Mouse (Mus musculus) 3134 (cell line): ENCODE measurements around the gene Gm17428.
"Not testable (repeated sequence)": the region's sequence is repeated elsewhere in the genome, so short reads cannot be mapped to it uniquely, and the experiment has no call there.

Source experiments
- DNase-seq: peaks from one replicate; pipeline ENCODE4 v3.0.0-alpha.2; 2011; ENCODE audit warnings: low spot score; ENCODE audit not compliant: insufficient read length; ENCODE audit errors: extremely low read depth

Gm17428 gene

GRCm38 (mm10) chr14:54976633-54977032 lies at the start of gene Gm17428:
Gene Gm17428 (plus strand): TSS chr14:54976933.
- no peak for DNase-seq

- no peak for DNase-seq
Measured at GRCm38 (mm10) chr14:54927296-54927695, 49.4 kb upstream of the Gm17428 start.

- DNase-seq = no peak
Measured at GRCm38 (mm10) chr14:54929801-54930200, 46.9 kb upstream of the Gm17428 start.

GRCm38 (mm10) chr14:54930431-54930830 lies 46.3 kb upstream of the Gm17428 start:
- no peak for DNase-seq

GRCm38 (mm10) chr14:54932645-54933150 lies 44.0 kb upstream of the Gm17428 start, which contains the start of gene Il25:
Gene Il25 (plus strand): TSS chr14:54932695.
- no peak for DNase-seq

GRCm38 (mm10) chr14:54935904-54936830 lies 40.6 kb upstream of the Gm17428 start, which contains the start of gene Cmtm5:
Gene Cmtm5 (plus strand): TSS chr14:54936261.
- no peak for DNase-seq

- no peak for DNase-seq
Measured at GRCm38 (mm10) chr14:54936831-54937160, 39.9 kb upstream of the Gm17428 start.

GRCm38 (mm10) chr14:54937361-54938182 lies 39.2 kb upstream of the Gm17428 start:
- DNase-seq = no peak

GRCm38 (mm10) chr14:54938431-54939219 lies 38.1 kb upstream of the Gm17428 start:
- DNase-seq = no peak

GRCm38 (mm10) chr14:54939434-54940175 lies 37.1 kb upstream of the Gm17428 start:
- no peak for DNase-seq

- DNase-seq = no peak
Measured at GRCm38 (mm10) chr14:54940176-54940530, 36.6 kb upstream of the Gm17428 start.

- no peak for DNase-seq
Measured at GRCm38 (mm10) chr14:54941024-54941978, 35.4 kb upstream of the Gm17428 start.

GRCm38 (mm10) chr14:54942479-54942878 lies 34.3 kb upstream of the Gm17428 start:
- DNase-seq = no peak

- no peak for DNase-seq
Measured at GRCm38 (mm10) chr14:54943971-54944370, 32.8 kb upstream of the Gm17428 start.

GRCm38 (mm10) chr14:54944939-54945338 lies 31.8 kb upstream of the Gm17428 start:
- no peak for DNase-seq

- no peak for DNase-seq
Measured at GRCm38 (mm10) chr14:54945975-54946704, 30.6 kb upstream of the Gm17428 start.

- DNase-seq = not testable (repeated sequence)
Measured at GRCm38 (mm10) chr14:54947008-54947407, 29.7 kb upstream of the Gm17428 start.

- DNase-seq = no peak
Measured at GRCm38 (mm10) chr14:54948781-54949180, 28.0 kb upstream of the Gm17428 start.
